Mouse (Mus musculus): ENCODE results near the gene Selenof.

The Selenof gene

GRCm38 (mm10) chr3:144642141-144642540, 72.0 kb downstream of the Selenof start:
- no peak for DNase-seq (ENCODE audit: low spot score)

- DNase-seq (ENCODE audit: low spot score), result peak; percentile 69
These were observed 73.3 kb downstream of the Selenof start for GRCm38 (mm10) chr3:144643301-144643871.

DNA sequence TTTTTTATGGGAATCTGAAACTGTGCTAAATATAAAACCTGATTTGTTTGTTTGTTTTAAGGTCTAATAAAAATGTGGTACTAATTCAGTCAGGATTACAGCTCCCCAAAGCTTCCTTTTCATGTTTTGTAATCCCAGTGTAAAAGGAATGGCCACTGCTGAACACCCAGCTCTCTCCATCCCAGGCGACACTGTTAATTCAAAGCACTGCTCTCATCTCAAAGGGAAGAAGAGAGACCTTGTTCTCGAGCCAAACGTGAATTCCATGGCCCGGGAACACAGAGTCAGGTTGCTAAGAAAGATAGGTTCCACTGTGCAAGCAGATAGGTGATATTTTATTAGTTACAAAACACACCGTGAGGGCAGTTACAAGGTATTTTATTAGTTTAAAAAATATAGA, 74.1 kb downstream of the Selenof start:
- DNase-seq (ENCODE audit: low spot score), result no peak

Measured in urinary bladder, postnatal 14 days (tissue).